Mouse (Mus musculus): Measurements from ENCODE around the gene A330070K13Rik. TPM values are rescaled to one million over a fixed set of nuclear protein-coding genes. Genes with fewer than 3 reads are reported as not detected.
A peak's percentile ranks its signal among the peaks of the same experiment; 100 is the strongest.

The A330070K13Rik gene
- polyA plus RNA-seq (2016; fragmentation: Nextera tagmentation; extraction: Ambion mirVana), result not detected in 2 replicates

- peak within 1 kb of the TSS; percentile 15 for H3K27ac ChIP-seq (replicated peaks)
- H3K4me1 ChIP-seq, result peaks cover 34% of the 10 kb centered on the region
- no peaks in the 10 kb centered on the region for H3K36me3 ChIP-seq (replicated peaks)
- H3K27me3 ChIP-seq (replicated peaks; ENCODE audit: low read depth, poor library complexity, severe bottlenecking), result no peaks in the 10 kb centered on the region; the same call in 1 of the 2 replicates
- H3K9me3 ChIP-seq, result no peaks in the 10 kb centered on the region
- H3K4me3 ChIP-seq, result peak within 1 kb of the TSS; percentile 36
- 10% methylated on average over 13 of the region's 13 CpGs for WGBS
- peak; percentile 21 for DNase-seq (ENCODE audit: low spot score)
These were observed at the start of gene A330070K13Rik for GRCm38 (mm10) chr5:130384222-130384912. TSS of gene A330070K13Rik (minus strand) at chr5:130384631.

DNA sequence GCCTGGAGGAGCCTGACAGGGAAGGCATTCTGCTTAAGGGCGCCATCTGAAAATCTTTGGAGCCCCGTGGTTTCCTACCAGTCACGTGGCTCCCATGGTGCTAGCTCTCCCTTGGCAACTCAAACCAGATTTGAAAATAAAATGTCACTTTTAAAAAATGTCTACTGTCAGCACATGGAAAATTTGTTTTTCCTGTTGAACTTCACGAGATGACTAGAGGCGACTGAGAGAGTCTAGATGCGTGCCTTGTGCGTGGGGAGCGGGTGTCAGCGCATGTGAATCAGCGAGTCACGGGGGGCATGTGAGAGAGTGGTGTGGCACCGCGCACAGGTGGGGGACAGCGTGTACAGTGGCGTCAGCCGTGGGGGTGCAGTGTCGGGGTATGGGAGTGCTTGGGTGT lies 27.1 kb upstream of the A330070K13Rik start:
- Histone ChIP-seq H3K36me3 (replicated peaks) (no peaks in the 10 kb centered on the region), H3K4me3 (no peak overlapping the region), H3K4me1 (no peaks in the 10 kb centered on the region), H3K27ac (replicated peaks) (no peak overlapping the region), H3K9me3 (peaks cover 3% of the 10 kb centered on the region; the same call in 1 of the 2 replicates), H3K27me3 (replicated peaks; ENCODE audit: low read depth, poor library complexity, severe bottlenecking) (no peaks in the 10 kb centered on the region)
- no peak for DNase-seq (ENCODE audit: low spot score)
- WGBS, result 94% methylated on average over 17 of the region's 17 CpGs

GRCm38 (mm10) chr5:130409706-130410105 lies 25.3 kb upstream of the A330070K13Rik start:
- Histone ChIP-seq H3K4me3 (no peak overlapping the region), H3K27ac (replicated peaks) (no peak overlapping the region), H3K36me3 (replicated peaks) (no peaks in the 10 kb centered on the region), H3K9me3 (peaks cover 3% of the 10 kb centered on the region; the same call in 1 of the 2 replicates), H3K4me1 (no peaks in the 10 kb centered on the region), H3K27me3 (replicated peaks; ENCODE audit: low read depth, poor library complexity, severe bottlenecking) (no peaks in the 10 kb centered on the region)
- WGBS, result 92% methylated on average over 6 of the region's 6 CpGs
- no peak for DNase-seq (ENCODE audit: low spot score)

- 54% methylated on average over 1 of the region's 1 CpGs for WGBS
These were observed 20.8 kb upstream of the A330070K13Rik start for GRCm38 (mm10) chr5:130405201-130405600.

DNA sequence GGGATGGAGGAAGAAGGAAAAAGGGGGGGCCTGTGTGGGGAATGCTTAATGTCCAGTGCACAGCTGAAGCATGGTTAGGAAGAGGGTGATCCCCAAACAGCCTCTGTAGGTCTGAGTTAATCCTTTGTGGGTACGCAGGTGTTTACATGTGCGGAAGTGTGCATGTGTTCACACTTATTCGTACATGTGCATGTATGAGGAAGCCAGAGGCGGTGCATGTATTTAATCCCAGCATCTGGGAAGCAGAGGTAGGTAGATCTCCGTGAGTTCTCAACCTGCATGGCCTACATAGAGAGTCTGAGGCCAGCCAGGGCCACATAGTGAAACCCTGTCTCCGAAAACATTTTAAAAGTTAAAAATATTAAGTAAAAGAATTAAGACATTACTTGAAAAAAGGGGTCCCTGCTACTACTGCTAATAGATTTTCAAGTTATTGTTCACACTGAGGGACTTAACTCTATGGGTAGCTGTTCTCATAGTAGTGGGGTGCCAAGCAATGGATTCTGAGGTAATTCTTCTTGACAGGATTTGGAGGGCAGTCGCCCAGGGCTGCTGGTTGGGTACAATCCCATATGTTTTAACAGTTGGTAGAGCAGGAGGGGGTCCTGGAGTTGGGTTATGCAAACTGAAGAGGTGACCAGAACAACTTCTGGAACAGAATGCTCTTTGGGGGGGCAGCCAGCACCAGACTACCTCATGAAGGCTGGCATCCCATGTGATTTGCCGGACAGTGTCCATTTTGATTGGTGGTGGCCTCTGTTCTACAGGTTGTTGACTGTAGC lies 15.9 kb upstream of the A330070K13Rik start:
- no peaks in the 10 kb centered on the region for H3K27me3 ChIP-seq (replicated peaks; ENCODE audit: low read depth, poor library complexity, severe bottlenecking)
- no peaks in the 10 kb centered on the region for H3K4me1 ChIP-seq
- no peak overlapping the region for H3K4me3 ChIP-seq
- 92% methylated on average over 8 of the region's 8 CpGs for WGBS
- 0 out of 2 replicates have a peak, but pooled peaks cover 6% of the 10 kb centered on the region for H3K9me3 ChIP-seq
- H3K36me3 ChIP-seq (replicated peaks), result no peaks in the 10 kb centered on the region
- H3K27ac ChIP-seq (replicated peaks), result no peak overlapping the region
- no peak for DNase-seq (ENCODE audit: low spot score)

More at GRCm38 (mm10) chr5:130405201-130405600, 20.8 kb upstream of the A330070K13Rik start:
- peak; percentile 66 for DNase-seq (ENCODE audit: low spot score)
- H3K4me3 ChIP-seq, result no peak overlapping the region
- H3K36me3 ChIP-seq (replicated peaks), result no peaks in the 10 kb centered on the region
- 0 out of 2 replicates have a peak, but pooled peaks cover 6% of the 10 kb centered on the region for H3K9me3 ChIP-seq
- H3K27ac ChIP-seq (replicated peaks), result no peak overlapping the region
- no peaks in the 10 kb centered on the region for H3K27me3 ChIP-seq (replicated peaks; ENCODE audit: low read depth, poor library complexity, severe bottlenecking)
- no peaks in the 10 kb centered on the region for H3K4me1 ChIP-seq

GRCm38 (mm10) chr5:130395142-130395541 lies 10.7 kb upstream of the A330070K13Rik start:
- 78% methylated on average over 6 of the region's 6 CpGs for WGBS
- Histone ChIP-seq H3K4me3 (no peak overlapping the region), H3K27ac (replicated peaks) (no peak overlapping the region), H3K36me3 (replicated peaks) (no peaks in the 10 kb centered on the region), H3K9me3 (no peaks in the 10 kb centered on the region), H3K27me3 (replicated peaks; ENCODE audit: low read depth, poor library complexity, severe bottlenecking) (no peaks in the 10 kb centered on the region), H3K4me1 (no peaks in the 10 kb centered on the region)
- DNase-seq (ENCODE audit: low spot score), result peak; percentile 9

DNA sequence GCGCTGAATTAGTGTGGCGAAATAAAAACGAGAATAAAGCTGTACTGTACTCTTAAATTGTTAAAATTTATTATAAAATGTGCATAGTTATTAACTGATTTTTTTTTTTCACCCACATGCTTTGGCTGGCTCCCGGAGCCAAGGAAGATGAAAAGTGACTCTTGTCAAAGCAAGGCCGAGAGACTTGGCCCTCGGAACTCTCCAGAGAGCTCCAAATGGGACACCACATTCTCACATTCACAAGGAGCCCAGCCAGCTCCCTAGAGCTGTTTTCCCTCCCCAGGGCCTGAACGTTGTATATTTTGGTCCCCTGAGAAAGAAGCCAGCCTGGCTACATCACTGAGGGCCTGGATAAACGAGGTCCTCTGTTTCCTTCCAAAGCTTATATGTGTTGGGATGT lies 10.0 kb upstream of the A330070K13Rik start:
- DNase-seq (ENCODE audit: low spot score), result no peak
- WGBS, result 83% methylated on average over 8 of the region's 8 CpGs
- Histone ChIP-seq H3K27me3 (replicated peaks; ENCODE audit: low read depth, poor library complexity, severe bottlenecking) (no peaks in the 10 kb centered on the region), H3K4me3 (no peak overlapping the region), H3K36me3 (replicated peaks) (no peaks in the 10 kb centered on the region), H3K27ac (replicated peaks) (no peak overlapping the region), H3K4me1 (no peaks in the 10 kb centered on the region), H3K9me3 (no peaks in the 10 kb centered on the region)

DNA sequence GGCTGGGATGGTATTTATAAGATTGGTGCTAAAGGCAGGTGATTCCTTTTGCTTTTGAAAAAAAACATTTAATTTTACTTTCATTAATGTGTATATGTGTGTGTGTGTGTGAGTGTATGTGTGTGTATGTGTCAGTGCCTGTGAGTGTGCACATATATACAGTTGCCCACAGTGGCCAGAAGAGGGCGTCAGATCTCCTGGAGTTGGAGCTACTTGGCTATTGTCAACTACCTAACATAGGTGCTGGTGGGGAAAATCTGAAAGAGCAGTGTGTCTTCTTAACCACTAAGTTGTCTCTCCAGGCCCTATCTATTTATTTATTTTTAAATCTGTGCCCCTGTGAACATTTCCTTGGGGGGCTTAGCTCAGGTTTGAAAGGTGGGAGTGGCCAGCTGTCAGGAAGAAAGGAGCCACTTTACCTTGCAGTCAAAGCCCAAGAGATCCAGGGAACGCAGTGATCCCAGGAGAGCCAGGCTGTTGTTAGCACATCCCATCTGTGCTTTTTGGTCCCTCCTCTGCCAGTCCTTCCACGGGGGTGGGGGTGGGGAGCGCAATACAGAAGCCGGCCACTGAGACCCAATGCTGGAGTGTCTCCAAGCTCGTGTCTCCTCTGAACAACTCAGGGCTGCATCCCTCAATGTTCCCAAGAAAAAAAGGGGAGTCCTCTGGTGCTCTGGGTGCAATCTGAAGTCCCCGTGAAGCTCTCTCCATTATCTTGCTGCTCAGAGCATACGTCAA lies 9.4 kb upstream of the A330070K13Rik start:
- DNase-seq (ENCODE audit: low spot score), result no peak
- H3K27me3 ChIP-seq (replicated peaks; ENCODE audit: low read depth, poor library complexity, severe bottlenecking), result no peaks in the 10 kb centered on the region
- WGBS, result 57% methylated on average over 8 of the region's 8 CpGs

GRCm38 (mm10) chr5:130386418-130386817 lies 2.0 kb upstream of the A330070K13Rik start:
- DNase-seq (ENCODE audit: low spot score), result peak; percentile 39
- WGBS, result 33% methylated on average over 7 of the region's 7 CpGs
- H3K27ac ChIP-seq (replicated peaks), result no peak overlapping the region

More for the DNA sequence above, 9.4 kb upstream of the A330070K13Rik start:
- no peak overlapping the region for H3K27ac ChIP-seq (replicated peaks)
- H3K4me1 ChIP-seq, result no peaks in the 10 kb centered on the region
- no peak overlapping the region for H3K4me3 ChIP-seq
- H3K36me3 ChIP-seq (replicated peaks), result no peaks in the 10 kb centered on the region
- no peaks in the 10 kb centered on the region for H3K9me3 ChIP-seq

DNA sequence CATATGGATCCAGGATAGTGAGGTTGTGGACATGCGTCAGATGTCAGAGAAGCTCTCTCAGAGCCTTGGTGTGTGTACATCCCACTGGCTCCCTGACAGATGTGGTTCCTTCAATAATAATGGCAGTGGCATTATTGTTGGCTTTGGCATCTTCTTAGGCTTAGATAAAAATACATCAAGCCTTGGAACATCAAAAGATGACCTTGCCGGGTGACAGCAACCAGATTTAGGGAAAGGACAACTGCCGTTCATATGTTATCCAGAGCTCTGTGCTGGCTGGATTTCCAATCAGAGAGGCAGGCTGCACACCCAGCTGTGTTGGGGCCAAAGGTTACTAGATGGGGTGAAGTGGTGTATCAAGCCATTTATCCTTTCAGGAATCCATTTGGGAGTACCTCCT lies 9.0 kb downstream of the A330070K13Rik start:
- H3K9me3 ChIP-seq, result no peaks in the 10 kb centered on the region
- DNase-seq (ENCODE audit: low spot score), result no peak
- no peak overlapping the region for H3K4me3 ChIP-seq
- no peaks in the 10 kb centered on the region for H3K4me1 ChIP-seq
- H3K36me3 ChIP-seq (replicated peaks), result no peaks in the 10 kb centered on the region
- no peak overlapping the region for H3K27ac ChIP-seq (replicated peaks)
- WGBS, result 89% methylated on average over 3 of the region's 3 CpGs
- no peaks in the 10 kb centered on the region for H3K27me3 ChIP-seq (replicated peaks; ENCODE audit: low read depth, poor library complexity, severe bottlenecking)

More at GRCm38 (mm10) chr5:130386418-130386817, 2.0 kb upstream of the A330070K13Rik start:
- H3K36me3 ChIP-seq (replicated peaks), result no peaks in the 10 kb centered on the region
- H3K4me3 ChIP-seq, result no peak overlapping the region
- peaks cover 34% of the 10 kb centered on the region for H3K4me1 ChIP-seq
- H3K9me3 ChIP-seq, result no peaks in the 10 kb centered on the region
- H3K27me3 ChIP-seq (replicated peaks; ENCODE audit: low read depth, poor library complexity, severe bottlenecking), result no peaks in the 10 kb centered on the region; the same call in 1 of the 2 replicates

- Histone ChIP-seq H3K27ac (replicated peaks) (no peak within 1 kb of the TSS), H3K36me3 (replicated peaks) (no peaks in the 10 kb centered on the region), H3K4me1 (no peaks in the 10 kb centered on the region), H3K9me3 (no peaks in the 10 kb centered on the region), H3K27me3 (replicated peaks; ENCODE audit: low read depth, poor library complexity, severe bottlenecking) (no peaks in the 10 kb centered on the region), H3K4me3 (no peak within 1 kb of the TSS)
- WGBS, result 92% methylated on average over 11 of the region's 11 CpGs
- DNase-seq (ENCODE audit: low spot score), result no peak
These were observed 15.2 kb downstream of the A330070K13Rik start, which contains the start of gene Caln1 for GRCm38 (mm10) chr5:130369237-130369636. TSS of gene Caln1 (plus strand) at chr5:130369455.

- 84% methylated on average over 6 of the region's 6 CpGs for WGBS
- no peak overlapping the region for H3K4me3 ChIP-seq
- H3K27me3 ChIP-seq (replicated peaks; ENCODE audit: low read depth, poor library complexity, severe bottlenecking), result no peaks in the 10 kb centered on the region
- H3K9me3 ChIP-seq, result no peaks in the 10 kb centered on the region
- no peaks in the 10 kb centered on the region for H3K36me3 ChIP-seq (replicated peaks)
- H3K4me1 ChIP-seq, result peaks cover under 1% of the 10 kb centered on the region; the same call in 1 of the 2 replicates
- H3K27ac ChIP-seq (replicated peaks), result no peak overlapping the region
- DNase-seq (ENCODE audit: low spot score), result no peak
These were observed 16.2 kb downstream of the A330070K13Rik start for GRCm38 (mm10) chr5:130368236-130368635.

All from embryonic facial prominence, embryonic 10.5 days (tissue).